Mouse (Mus musculus) olfactory bulb, adult 2 months (tissue): ENCODE data around the gene Bnipl.

Experiments
- CTCF ChIP-seq: fragments of 200-500 bp; IDR thresholded peaks from 2 replicates; pipeline ENCODE4 v1.5.1; 2012; ENCODE audit warnings: low read depth, mild to moderate bottlenecking, low read length, moderate library complexity; ENCODE audit not compliant: insufficient read depth
- POLR2A ChIP-seq: fragments of 200-500 bp; IDR thresholded peaks from 2 replicates; pipeline ENCODE4 v1.6.1; 2012; ENCODE audit warnings: mild to moderate bottlenecking, low read depth, low read length, moderate library complexity; ENCODE audit not compliant: insufficient read depth

DNA sequence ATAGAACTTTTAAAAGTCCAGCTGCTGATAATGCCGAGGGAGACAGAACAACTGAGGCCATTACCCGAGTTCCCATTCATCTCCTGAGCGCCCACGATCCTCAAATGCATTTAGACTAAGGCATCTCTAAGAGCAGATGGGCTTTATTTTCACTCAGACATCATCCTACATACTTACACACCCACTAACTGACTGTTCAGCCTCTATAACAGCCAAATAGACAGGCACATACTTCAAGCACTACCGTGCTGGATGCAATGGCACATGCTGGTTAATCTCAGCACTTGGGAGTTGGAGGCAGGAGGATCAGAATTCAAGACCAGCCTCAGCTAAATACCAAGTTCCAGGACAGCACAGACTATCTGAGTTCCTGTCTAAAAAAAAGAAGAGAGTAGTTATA lies 18.8 kb upstream of the Bnipl start:
- TF ChIP-seq POLR2A (no peak), CTCF (no peak)
